In genomic region chr17:31705271-31706020, GRCm38 (mm10) we compare ENCODE assay signal across 9 mouse cellular contexts. TPM values are rescaled to one million over a fixed set of nuclear protein-coding genes. Genes with fewer than 3 reads are reported as not detected.
DNase-seq lines count a peak whose midpoint lies in the region; ATAC-seq lines count a peak whose summit lies in the region.
"Had no signal": no experiment of that assay in that cellular context is flagged by ENCODE, and none has a peak within 500 bp of the region (broad histone marks: within the 10 kb centered on the region; RNA-seq: fewer than 3 reads in every experiment).

No protein-coding gene starts in this region.

- no peak overlapping the region for H3K4me3 ChIP-seq in lung, embryonic 15.5 days
- H3K4me3 ChIP-seq in hindbrain, embryonic 16.5 days (ENCODE audit: low read length), result no peak overlapping the region
- H3K4me3 ChIP-seq in intestine, embryonic 16.5 days (ENCODE audit: low read length), result no peak overlapping the region
- H3K4me3 ChIP-seq: erythroblast, embryonic 14.5 days had no signal

- no peak for DNase-seq in lung, postnatal 14 days
- peak; percentile 88 for DNase-seq in cerebellum, adult 9-11 months
- peak; percentile 81 for DNase-seq in skeletal muscle tissue, adult 2 months (ENCODE audit: low read depth, low spot score)
- DNase-seq in urinary bladder, postnatal 25 days (ENCODE audit: low spot score), result no peak

- no peak overlapping the region for H3K27ac ChIP-seq in lung, embryonic 15.5 days
- H3K27ac ChIP-seq in hindbrain, embryonic 16.5 days (ENCODE audit: low read depth, low read length), result no peak overlapping the region
- H3K27ac ChIP-seq in intestine, embryonic 16.5 days (ENCODE audit: low read length), result no peak overlapping the region

- H3K27me3 ChIP-seq in lung, embryonic 15.5 days, result no peaks in the 10 kb centered on the region
- H3K27me3 ChIP-seq in hindbrain, embryonic 16.5 days (replicated peaks; ENCODE audit: control insufficient read depth, insufficient read depth, low read length), result no peaks in the 10 kb centered on the region
- no peaks in the 10 kb centered on the region for H3K27me3 ChIP-seq in intestine, embryonic 16.5 days (replicated peaks; ENCODE audit: control insufficient read depth, insufficient read depth, low read length)

- H3K4me1 ChIP-seq in lung, embryonic 15.5 days, result no peaks in the 10 kb centered on the region
- peaks cover 9% of the 10 kb centered on the region; the same call in 1 of the 2 replicates for H3K4me1 ChIP-seq in hindbrain, embryonic 16.5 days (ENCODE audit: control insufficient read depth, insufficient read depth, low read depth, low read length)
- H3K4me1 ChIP-seq in intestine, embryonic 16.5 days (ENCODE audit: control insufficient read depth, insufficient read depth, low read length), result no peaks in the 10 kb centered on the region

- no peaks in the 10 kb centered on the region for H3K9me3 ChIP-seq in lung, embryonic 15.5 days
- H3K9me3 ChIP-seq in hindbrain, embryonic 16.5 days (ENCODE audit: control insufficient read depth, low read length), result no peaks in the 10 kb centered on the region
- no peaks in the 10 kb centered on the region for H3K9me3 ChIP-seq in intestine, embryonic 16.5 days (ENCODE audit: control insufficient read depth, low read length)

- ATAC-seq in lung, embryonic 15.5 days (ENCODE audit: borderline replicate concordance, extremely low read depth, low FRiP score, low TSS enrichment), result peak; percentile 42; the same call in 1 of the 2 replicates
- peak; percentile 88 for ATAC-seq in hindbrain, embryonic 16.5 days
- ATAC-seq in intestine, embryonic 16.5 days, result no peak

- H3K4me2 ChIP-seq in lung, embryonic 15.5 days, result no peak overlapping the region
- no peak overlapping the region for H3K4me2 ChIP-seq in hindbrain, embryonic 16.5 days (ENCODE audit: low read length)
- no peak overlapping the region for H3K4me2 ChIP-seq in intestine, embryonic 16.5 days (ENCODE audit: low read depth, low read length)

- 70% methylated on average over 20 of the region's 20 CpGs for WGBS in lung, embryonic 15.5 days
- WGBS in hindbrain, embryonic 16.5 days, result 51% methylated on average over 20 of the region's 20 CpGs
- WGBS in intestine, embryonic 16.5 days, result 74% methylated on average over 20 of the region's 20 CpGs

- H3K9ac ChIP-seq in lung, embryonic 15.5 days, result no peak overlapping the region
- no peak overlapping the region for H3K9ac ChIP-seq in hindbrain, embryonic 16.5 days (ENCODE audit: low read depth, low read length)
- no peak overlapping the region for H3K9ac ChIP-seq in intestine, embryonic 16.5 days (ENCODE audit: low read depth, low read length)

- no peaks in the 10 kb centered on the region for H3K36me3 ChIP-seq in lung, embryonic 15.5 days
- no peaks in the 10 kb centered on the region for H3K36me3 ChIP-seq in hindbrain, embryonic 16.5 days (ENCODE audit: control insufficient read depth, insufficient read depth, low read length)
- H3K36me3 ChIP-seq in intestine, embryonic 16.5 days (ENCODE audit: control insufficient read depth, insufficient read depth, low read length), result no peaks in the 10 kb centered on the region

RNA-seq across cellular contexts. Expression of gene Cryaa, which starts 27.8 kb away (rescaled TPM):
- not detected in 2 replicates for polyA plus RNA-seq in lung, embryonic 15.5 days (2015; fragmentation: Nextera tagmentation; extraction: Ambion mirVana)
- polyA plus RNA-seq in hindbrain, embryonic 16.5 days (2015; fragmentation: Nextera tagmentation; extraction: Ambion mirVana), result 0.46 and 0.80 TPM in 2 replicates
- 0.31 and 0.39 TPM in 2 replicates for polyA plus RNA-seq in intestine, embryonic 16.5 days (2015; fragmentation: Nextera tagmentation; extraction: Ambion mirVana)
- polyA plus RNA-seq: erythroblast, embryonic 14.5 days; neural tube, embryonic 11.5 days had no signal

RNA-seq across cellular contexts. Expression of gene U2af1, which starts 46.8 kb away (rescaled TPM):
- 332 and 360 TPM in 2 replicates for polyA plus RNA-seq in lung, embryonic 15.5 days (2015; fragmentation: Nextera tagmentation; extraction: Ambion mirVana)
- polyA plus RNA-seq in hindbrain, embryonic 16.5 days (2015; fragmentation: Nextera tagmentation; extraction: Ambion mirVana), result 158 and 175 TPM in 2 replicates
- polyA plus RNA-seq in intestine, embryonic 16.5 days (2015; fragmentation: Nextera tagmentation; extraction: Ambion mirVana), result 238 and 263 TPM in 2 replicates

Comparison
In these comparisons a context has a peak if more than half of its experiments do, and no peak if none do; other contexts are left out.
1. DNase-seq: peak in cerebellum, adult 9-11 months (single experiment) and skeletal muscle tissue, adult 2 months (single experiment); none in lung, postnatal 14 days (single experiment) and urinary bladder, postnatal 25 days (single experiment).